ENCODE assay signal across 19 mouse cellular contexts in the genomic region with DNA sequence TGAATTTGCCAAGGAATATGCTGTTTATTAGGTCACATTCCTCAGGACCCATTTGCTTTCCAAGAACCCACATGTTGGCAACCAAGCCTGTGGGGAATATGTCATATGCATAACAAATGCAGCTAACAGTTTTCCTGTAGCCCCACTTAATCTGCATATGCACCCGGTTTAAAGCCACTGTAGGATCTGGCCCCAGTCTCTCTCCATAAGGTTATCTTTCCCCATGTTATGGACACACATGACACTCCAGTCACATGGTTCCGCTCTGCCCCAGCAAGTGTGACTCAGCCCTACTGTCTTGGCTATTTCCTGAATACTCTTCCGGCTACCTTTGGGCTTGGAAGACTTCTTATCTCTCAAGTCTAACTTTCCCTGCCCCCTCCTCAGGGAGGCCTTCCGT.
A peak's percentile ranks its signal among the peaks of the same experiment; 100 is the strongest.
DNase-seq lines count a peak whose midpoint lies in the region; ATAC-seq and TF ChIP-seq lines count a peak whose summit lies in the region.
"Had no signal": no experiment of that assay in that cellular context is flagged by ENCODE, and none has a peak within 500 bp of the region (broad histone marks: within the 10 kb centered on the region; RNA-seq: fewer than 3 reads in every experiment).

No protein-coding gene starts in this region.

- H3K79me2 ChIP-seq in C2C12 (ENCODE audit: control insufficient read depth, insufficient read depth), result no peaks in the 10 kb centered on the region

- H3K9ac ChIP-seq in forebrain, embryonic 15.5 days (replicated peaks), result no peak overlapping the region
- no peak overlapping the region for H3K9ac ChIP-seq in forebrain, embryonic 11.5 days (ENCODE audit: low read length)
- no peak overlapping the region for H3K9ac ChIP-seq in kidney, embryonic 16.5 days (replicated peaks; ENCODE audit: low read length)
- H3K9ac ChIP-seq: limb, embryonic 13.5 days; liver, embryonic 15.5 days; midbrain, embryonic 12.5 days had no signal

- H3K27me3 ChIP-seq in forebrain, embryonic 15.5 days, result no peaks in the 10 kb centered on the region
- no peaks in the 10 kb centered on the region for H3K27me3 ChIP-seq in forebrain, embryonic 11.5 days (ENCODE audit: control insufficient read depth, insufficient read depth, low read length)
- H3K27me3 ChIP-seq in kidney, embryonic 16.5 days (ENCODE audit: insufficient read depth, low read length), result no peaks in the 10 kb centered on the region
- H3K27me3 ChIP-seq in C2C12 (ENCODE audit: control insufficient read depth, insufficient read depth, insufficient read length), result no peaks in the 10 kb centered on the region
- H3K27me3 ChIP-seq in limb, embryonic 10.5 days (ENCODE audit: low read depth, poor library complexity, severe bottlenecking), result no peaks in the 10 kb centered on the region
- H3K27me3 ChIP-seq: limb, embryonic 13.5 days; liver, embryonic 15.5 days; midbrain, embryonic 12.5 days had no signal

- H3K79me3 ChIP-seq in C2C12 (ENCODE audit: low read depth), result no peaks in the 10 kb centered on the region

- H3K4me3 ChIP-seq in forebrain, embryonic 15.5 days, result no peak overlapping the region
- no peak overlapping the region for H3K4me3 ChIP-seq in forebrain, embryonic 11.5 days (ENCODE audit: low read depth, low read length)
- no peak overlapping the region for H3K4me3 ChIP-seq in kidney, embryonic 16.5 days (ENCODE audit: low read length)
- no peak overlapping the region for H3K4me3 ChIP-seq in C2C12 (ENCODE audit: insufficient read depth, poor library complexity, severe bottlenecking)
- no peak overlapping the region for H3K4me3 ChIP-seq in limb, embryonic 10.5 days
- H3K4me3 ChIP-seq: gastrocnemius, adult 2 months; limb, embryonic 13.5 days; liver, embryonic 15.5 days; midbrain, embryonic 12.5 days had no signal

- WGBS in forebrain, embryonic 15.5 days, result 74% methylated on average over 4 of the region's 4 CpGs
- 87% methylated on average over 4 of the region's 4 CpGs for WGBS in forebrain, embryonic 11.5 days
- 51% methylated on average over 4 of the region's 4 CpGs for WGBS in kidney, embryonic 16.5 days
- 84% methylated on average over 4 of the region's 4 CpGs for WGBS in limb, embryonic 10.5 days

- no peak overlapping the region for H3ac ChIP-seq in C2C12 (ENCODE audit: control insufficient read depth, insufficient read length, low read depth)

- H3K4me2 ChIP-seq in forebrain, embryonic 15.5 days (replicated peaks), result no peak overlapping the region
- H3K4me2 ChIP-seq in forebrain, embryonic 11.5 days (ENCODE audit: low read depth, low read length, severe bottlenecking), result no peak overlapping the region
- no peak overlapping the region for H3K4me2 ChIP-seq in kidney, embryonic 16.5 days (replicated peaks; ENCODE audit: low read depth, low read length)
- H3K4me2 ChIP-seq: limb, embryonic 13.5 days; liver, embryonic 15.5 days; midbrain, embryonic 12.5 days had no signal

- peaks cover 44% of the 10 kb centered on the region for H3K4me1 ChIP-seq in forebrain, embryonic 15.5 days
- no peaks in the 10 kb centered on the region for H3K4me1 ChIP-seq in forebrain, embryonic 11.5 days (replicated peaks; ENCODE audit: control insufficient read depth, insufficient read depth, low read length)
- H3K4me1 ChIP-seq in kidney, embryonic 16.5 days (ENCODE audit: insufficient read depth, low read length), result peaks cover 10% of the 10 kb centered on the region
- peaks cover 3% of the 10 kb centered on the region; the same call in 1 of the 2 replicates for H3K4me1 ChIP-seq in limb, embryonic 10.5 days
- H3K4me1 ChIP-seq: liver, embryonic 15.5 days; midbrain, embryonic 12.5 days had no signal

- ATAC-seq in forebrain, embryonic 15.5 days (replicated peaks), result peak; percentile 21; the same call in 1 of the 2 replicates
- ATAC-seq in forebrain, embryonic 11.5 days (replicated peaks; ENCODE audit: low FRiP score), result no peak
- ATAC-seq in kidney, embryonic 16.5 days (ENCODE audit: low FRiP score, low TSS enrichment), result peak; percentile 63; the same call in 1 of the 2 replicates
- peak; percentile 62; the same call in 1 of the 2 replicates for ATAC-seq in common myeloid progenitor, adult 5-6 weeks (replicated peaks; ENCODE audit: low read depth, poor library complexity, severe bottlenecking)

- peak overlapping the region; percentile 51 for H3K27ac ChIP-seq in forebrain, embryonic 15.5 days (replicated peaks)
- no peak overlapping the region for H3K27ac ChIP-seq in forebrain, embryonic 11.5 days (ENCODE audit: low read depth, low read length)
- peak overlapping the region; percentile 39 for H3K27ac ChIP-seq in kidney, embryonic 16.5 days (ENCODE audit: low read length)
- no peak overlapping the region for H3K27ac ChIP-seq in limb, embryonic 10.5 days
- H3K27ac ChIP-seq: gastrocnemius, adult 2 months; limb, embryonic 13.5 days; liver, embryonic 15.5 days; macrophage; midbrain, embryonic 12.5 days had no signal

- TF ChIP-seq CTCF in C2C12 (IDR thresholded peaks at IDR 0.05; ENCODE audit: control insufficient read depth, insufficient read depth, insufficient read length), result no peak

- no peak for DNase-seq in forebrain, embryonic 11.5 days (ENCODE audit: low spot score)
- DNase-seq in kidney, postnatal 4 days, result no peak
- DNase-seq in lung, postnatal 25 days (ENCODE audit: low spot score), result no peak
- no peak for DNase-seq in limb, embryonic 10.5 days (ENCODE audit: low spot score)
- DNase-seq: adrenal gland, postnatal 10 days; B cell, adult 2 months; gastrocnemius, adult 2 months; kidney, adult 18-20 months; kidney, postnatal 36 days; right cerebral cortex, postnatal 14 days; spleen, adult 18-20 months had no signal

- no peaks in the 10 kb centered on the region for H3K9me3 ChIP-seq in forebrain, embryonic 15.5 days
- no peaks in the 10 kb centered on the region for H3K9me3 ChIP-seq in forebrain, embryonic 11.5 days (ENCODE audit: control insufficient read depth, low read length)
- H3K9me3 ChIP-seq in kidney, embryonic 16.5 days (ENCODE audit: low read length), result no peaks in the 10 kb centered on the region
- no peaks in the 10 kb centered on the region for H3K9me3 ChIP-seq in limb, embryonic 10.5 days (replicated peaks)
- H3K9me3 ChIP-seq: limb, embryonic 13.5 days; liver, embryonic 15.5 days; midbrain, embryonic 12.5 days had no signal

- H3K36me3 ChIP-seq in forebrain, embryonic 15.5 days, result no peaks in the 10 kb centered on the region
- H3K36me3 ChIP-seq in forebrain, embryonic 11.5 days (ENCODE audit: control insufficient read depth, insufficient read depth, low read length), result no peaks in the 10 kb centered on the region
- no peaks in the 10 kb centered on the region for H3K36me3 ChIP-seq in kidney, embryonic 16.5 days (ENCODE audit: insufficient read depth, low read length)
- H3K36me3 ChIP-seq in C2C12 (ENCODE audit: control insufficient read depth, insufficient read depth), result no peaks in the 10 kb centered on the region
- no peaks in the 10 kb centered on the region for H3K36me3 ChIP-seq in limb, embryonic 10.5 days
- H3K36me3 ChIP-seq: limb, embryonic 13.5 days; liver, embryonic 15.5 days; midbrain, embryonic 12.5 days had no signal

TF ChIP-seq in C2C12, 6 proteins besides CTCF, POLR2A, EP300 and RAD21:
- TF ChIP-seq FOSL1 (IDR thresholded peaks at IDR 0.05; ENCODE audit: insufficient read depth, low read length, poor library complexity, severe bottlenecking), result no peak
- no peak for TF ChIP-seq CEBPB (IDR thresholded peaks at IDR 0.05; ENCODE audit: low read depth)
- peak; percentile 10 for TF ChIP-seq USF1 (IDR thresholded peaks at IDR 0.05; ENCODE audit: low read depth)

Comparison
In these comparisons a context has a peak if more than half of its experiments do, and no peak if none do; other contexts are left out.
1. H3K27ac ChIP-seq: peak in forebrain, embryonic 15.5 days (single experiment) and kidney, embryonic 16.5 days (single experiment); none in forebrain, embryonic 11.5 days (single experiment) and limb, embryonic 10.5 days (single experiment).